Mouse (Mus musculus) layer of hippocampus, adult 18-20 months (tissue): ENCODE measurements at regions not wholly inside any gene's neighbourhood (a gene's known extent, or its start where the extent isn't known, plus 50 kb on each side); places are given as distances from the start of the nearest gene placed in this dataset.
A peak's percentile ranks its signal among the peaks of the same experiment; 100 is the strongest.

Source experiments
- DNase-seq, 2 experiments: peaks; one replicate each; pipeline ENCODE4 v3.0.0; 2022; ENCODE audit warnings: low spot score in 2 of 2

- peak; percentile 5 to 16 for DNase-seq
Observed at GRCm38 (mm10) chr10:111419375-111420194, 53.4 kb upstream of the Nap1l1 start.

GRCm38 (mm10) chr10:111420195-111420838 is 52.7 kb upstream of the Nap1l1 start:
- no peak for DNase-seq

- DNase-seq = no peak
Observed at GRCm38 (mm10) chr10:111422057-111422456, 51.0 kb upstream of the Nap1l1 start.

- DNase-seq = peak; percentile 13 to 50
Observed at GRCm38 (mm10) chr10:111422649-111423048, 50.4 kb upstream of the Nap1l1 start.
